Mouse (Mus musculus) heart, embryonic 11.5 days (tissue): ENCODE measurements around the gene Vsig4. TPM values are rescaled to one million over a fixed set of nuclear protein-coding genes. Genes with fewer than 3 reads are reported as not detected.

ENCODE experiments used
- ATAC-seq: fragments of 200-750 bp; cut with Nextera tagmentation; replicated peaks from 2 replicates; pipeline ENCODE4 v1.8.0; 2017; ENCODE audit warnings: moderate library complexity; ENCODE audit not compliant: insufficient number of reproducible peaks, low FRiP score, low TSS enrichment
- H3K27ac ChIP-seq: fragments of 300-500 bp; sonication (generic); 2 replicates; pipeline ENCODE4 v1.5.1; 2014; ENCODE audit warnings: mild to moderate bottlenecking, low read depth, low read length
- H3K27me3 ChIP-seq: fragments of 300-500 bp; sonication (generic); 2 replicates; pipeline ENCODE4 v1.6.1; 2014; ENCODE audit warnings: mild to moderate bottlenecking, low read length, mixed read lengths; ENCODE audit not compliant: control insufficient read depth, insufficient read depth
- H3K36me3 ChIP-seq: fragments of 300-500 bp; sonication (generic); 2 replicates; pipeline ENCODE4 v1.6.1; 2014; ENCODE audit warnings: mild to moderate bottlenecking, low read length, moderate library complexity, mixed read lengths; ENCODE audit not compliant: control insufficient read depth, insufficient read depth
- H3K4me1 ChIP-seq: fragments of 300-500 bp; sonication (generic); 2 replicates; pipeline ENCODE4 v1.6.1; 2014; ENCODE audit warnings: low read length; ENCODE audit not compliant: control insufficient read depth, insufficient read depth
- H3K4me2 ChIP-seq: fragments of 300-500 bp; sonication (generic); 2 replicates; pipeline ENCODE4 v1.6.1; 2014; ENCODE audit warnings: mild to moderate bottlenecking, moderate library complexity
- H3K4me3 ChIP-seq: fragments of 300-500 bp; sonication (generic); 2 replicates; pipeline ENCODE4 v1.5.1; 2014; ENCODE audit warnings: low read depth, low read length
- H3K9ac ChIP-seq: fragments of 300-500 bp; sonication (generic); 2 replicates; pipeline ENCODE4 v1.6.1; 2014; ENCODE audit warnings: mild to moderate bottlenecking, low read depth, low read length, moderate library complexity
- H3K9me3 ChIP-seq: fragments of 300-500 bp; sonication (generic); replicated peaks from 2 replicates; pipeline ENCODE4 v1.6.1; 2016; ENCODE audit warnings: low read length; ENCODE audit not compliant: control insufficient read depth
- WGBS: fragments of 180-500 bp; shearing (Covaris S2); extraction: QIAGEN DNeasy Blood & Tissue Kit; methylation state at CpG from one replicate; pipeline ENCODE4 v1.1.7; 2014; ENCODE audit not compliant: insufficient replicate concordance; 5-methylcytosine and 5-hydroxymethylcytosine counted together
- polyA plus RNA-seq: library from polyadenylated mRNA; unstranded; fragments of >200 nt; fragmentation: Nextera tagmentation; extraction: Ambion mirVana; gene quantifications from 2 replicates; pipeline ENCODE4 v1.2.1, GENCODE M21; 2014

Vsig4 gene
- not detected in 2 replicates for polyA plus RNA-seq

- no peak for ATAC-seq
- no peak within 1 kb of the TSS for H3K9ac ChIP-seq
- no peaks in the 10 kb centered on the region for H3K27me3 ChIP-seq
- H3K4me1 ChIP-seq: no peaks in the 10 kb centered on the region
- H3K4me2 ChIP-seq: no peak within 1 kb of the TSS
- H3K36me3 ChIP-seq: no peaks in the 10 kb centered on the region
- no peaks in the 10 kb centered on the region for H3K9me3 ChIP-seq
- 79% methylated on average over 3 of the region's 3 CpGs for WGBS
- H3K27ac ChIP-seq: no peak within 1 kb of the TSS
- no peak within 1 kb of the TSS for H3K4me3 ChIP-seq
Observed at GRCm38 (mm10) chrX:96293338-96293737, at the start of gene Vsig4. Vsig4 (minus strand) TSS chrX:96293438.

GRCm38 (mm10) chrX:96339108-96339507 lies 45.9 kb upstream of the Vsig4 start:
- H3K4me3 ChIP-seq: no peak overlapping the region
- no peaks in the 10 kb centered on the region for H3K9me3 ChIP-seq
- no peaks in the 10 kb centered on the region for H3K36me3 ChIP-seq
- WGBS: 54% methylated on average over 2 of the region's 2 CpGs
- no peak for ATAC-seq
- no peaks in the 10 kb centered on the region for H3K4me1 ChIP-seq
- H3K27ac ChIP-seq: no peak overlapping the region
- H3K27me3 ChIP-seq: no peaks in the 10 kb centered on the region
- no peak overlapping the region for H3K9ac ChIP-seq
- H3K4me2 ChIP-seq: no peak overlapping the region

DNA sequence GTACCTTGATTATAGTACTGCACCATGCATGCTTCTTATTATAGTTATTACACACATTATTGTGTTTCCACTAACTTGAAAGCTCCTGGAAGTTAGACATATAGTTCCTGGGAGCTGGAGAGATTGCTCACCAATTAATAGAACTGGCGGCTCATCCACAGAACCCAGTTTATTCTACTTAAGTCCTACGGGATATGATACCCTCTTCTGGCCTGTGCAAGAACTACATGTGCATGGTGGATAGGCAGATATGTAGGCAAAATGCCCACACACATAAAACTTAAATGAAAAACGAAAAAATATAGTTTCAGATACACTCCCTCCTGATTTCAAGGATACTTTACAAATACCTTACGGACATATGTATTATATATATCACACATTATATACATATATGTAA lies 36.5 kb upstream of the Vsig4 start:
- Histone ChIP-seq H3K9ac (no peak overlapping the region), H3K36me3 (no peaks in the 10 kb centered on the region), H3K27ac (no peak overlapping the region), H3K9me3 (no peaks in the 10 kb centered on the region), H3K4me1 (no peaks in the 10 kb centered on the region), H3K4me3 (no peak overlapping the region), H3K27me3 (no peaks in the 10 kb centered on the region), H3K4me2 (no peak overlapping the region)
- WGBS: 35% methylated on average over 4 of the region's 4 CpGs
- ATAC-seq: no peak

DNA sequence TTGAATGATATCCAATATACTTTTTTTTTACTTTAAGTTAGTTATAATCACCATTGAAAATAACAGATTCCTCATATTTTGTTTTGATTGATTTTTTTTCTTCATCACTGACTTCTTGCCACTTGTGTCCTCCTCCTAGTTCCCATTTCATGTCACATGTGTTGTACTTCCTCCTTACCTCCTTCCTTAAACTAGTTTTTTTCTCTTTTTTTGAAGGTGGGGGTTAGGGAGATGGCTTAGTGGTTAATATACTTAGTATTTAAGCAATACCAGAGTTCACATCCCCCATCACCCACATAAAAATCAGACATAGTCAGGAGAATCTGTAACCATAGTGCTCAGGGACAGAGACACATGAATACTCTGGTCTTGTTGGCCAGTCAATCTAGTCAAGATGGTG lies 36.7 kb downstream of the Vsig4 start:
- no peak for ATAC-seq
- Histone ChIP-seq H3K4me1 (no peaks in the 10 kb centered on the region), H3K9me3 (no peaks in the 10 kb centered on the region), H3K4me2 (no peak overlapping the region), H3K27me3 (no peaks in the 10 kb centered on the region), H3K27ac (no peak overlapping the region), H3K9ac (no peak overlapping the region), H3K4me3 (no peak overlapping the region), H3K36me3 (no peaks in the 10 kb centered on the region)

DNA sequence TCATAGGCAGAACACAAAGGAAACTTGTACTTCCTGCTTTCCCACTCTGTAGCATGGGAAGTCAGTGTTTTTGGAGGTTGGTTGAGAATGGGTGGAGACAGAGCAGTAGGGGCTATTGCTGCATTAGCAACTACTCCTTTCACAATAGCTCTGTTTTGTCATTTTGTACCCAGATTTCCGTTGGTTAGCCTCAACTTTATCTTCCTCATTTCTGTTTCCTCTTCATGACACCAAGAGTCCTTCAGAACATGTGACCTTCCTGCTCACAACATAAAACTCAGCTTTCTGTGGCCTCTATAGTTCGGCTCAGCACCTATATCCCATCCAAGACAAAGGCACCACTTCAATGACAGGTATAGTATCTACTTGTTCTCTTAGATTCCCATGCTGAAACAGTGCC lies 53.6 kb downstream of the Vsig4 start:
- Histone ChIP-seq H3K4me1 (no peaks in the 10 kb centered on the region), H3K27me3 (no peaks in the 10 kb centered on the region), H3K4me2 (no peak overlapping the region), H3K27ac (no peak overlapping the region), H3K36me3 (no peaks in the 10 kb centered on the region), H3K4me3 (no peak overlapping the region), H3K9me3 (no peaks in the 10 kb centered on the region), H3K9ac (no peak overlapping the region)
- WGBS: 69% methylated on average over 2 of the region's 2 CpGs
- ATAC-seq: no peak

- Histone ChIP-seq H3K27ac (no peak overlapping the region), H3K4me2 (no peak overlapping the region), H3K27me3 (no peaks in the 10 kb centered on the region), H3K4me1 (no peaks in the 10 kb centered on the region), H3K4me3 (no peak overlapping the region), H3K9ac (no peak overlapping the region), H3K9me3 (no peaks in the 10 kb centered on the region), H3K36me3 (no peaks in the 10 kb centered on the region)
- ATAC-seq: no peak
- WGBS: 74% methylated on average over 1 of the region's 1 CpGs
Observed at GRCm38 (mm10) chrX:96239037-96239436, 54.2 kb downstream of the Vsig4 start.

GRCm38 (mm10) chrX:96235775-96236174 lies 57.5 kb downstream of the Vsig4 start:
- Histone ChIP-seq H3K4me3 (no peak overlapping the region), H3K36me3 (no peaks in the 10 kb centered on the region), H3K27ac (no peak overlapping the region), H3K9ac (no peak overlapping the region), H3K9me3 (no peaks in the 10 kb centered on the region), H3K27me3 (no peaks in the 10 kb centered on the region), H3K4me1 (no peaks in the 10 kb centered on the region), H3K4me2 (no peak overlapping the region)
- WGBS: 70% methylated on average over 1 of the region's 1 CpGs
- ATAC-seq: no peak

GRCm38 (mm10) chrX:96227030-96227429 lies 66.2 kb downstream of the Vsig4 start:
- Histone ChIP-seq H3K4me3 (no peak overlapping the region), H3K36me3 (no peaks in the 10 kb centered on the region), H3K4me1 (no peaks in the 10 kb centered on the region), H3K27ac (no peak overlapping the region), H3K27me3 (no peaks in the 10 kb centered on the region), H3K4me2 (no peak overlapping the region), H3K9me3 (no peaks in the 10 kb centered on the region), H3K9ac (no peak overlapping the region)
- no peak for ATAC-seq

GRCm38 (mm10) chrX:96225474-96225873 lies 67.8 kb downstream of the Vsig4 start:
- Histone ChIP-seq H3K4me3 (no peak overlapping the region), H3K4me2 (no peak overlapping the region), H3K27me3 (no peaks in the 10 kb centered on the region), H3K27ac (no peak overlapping the region), H3K36me3 (no peaks in the 10 kb centered on the region), H3K9ac (no peak overlapping the region), H3K4me1 (no peaks in the 10 kb centered on the region), H3K9me3 (no peaks in the 10 kb centered on the region)
- ATAC-seq: no peak
